Mouse (Mus musculus): ENCODE data around the gene Top1. TPM values are rescaled to one million over a fixed set of nuclear protein-coding genes. Genes with fewer than 3 reads are reported as not detected.

Top1 gene
- polyA plus RNA-seq, 1 experiment from 2014 or later, result 115 TPM

DNA sequence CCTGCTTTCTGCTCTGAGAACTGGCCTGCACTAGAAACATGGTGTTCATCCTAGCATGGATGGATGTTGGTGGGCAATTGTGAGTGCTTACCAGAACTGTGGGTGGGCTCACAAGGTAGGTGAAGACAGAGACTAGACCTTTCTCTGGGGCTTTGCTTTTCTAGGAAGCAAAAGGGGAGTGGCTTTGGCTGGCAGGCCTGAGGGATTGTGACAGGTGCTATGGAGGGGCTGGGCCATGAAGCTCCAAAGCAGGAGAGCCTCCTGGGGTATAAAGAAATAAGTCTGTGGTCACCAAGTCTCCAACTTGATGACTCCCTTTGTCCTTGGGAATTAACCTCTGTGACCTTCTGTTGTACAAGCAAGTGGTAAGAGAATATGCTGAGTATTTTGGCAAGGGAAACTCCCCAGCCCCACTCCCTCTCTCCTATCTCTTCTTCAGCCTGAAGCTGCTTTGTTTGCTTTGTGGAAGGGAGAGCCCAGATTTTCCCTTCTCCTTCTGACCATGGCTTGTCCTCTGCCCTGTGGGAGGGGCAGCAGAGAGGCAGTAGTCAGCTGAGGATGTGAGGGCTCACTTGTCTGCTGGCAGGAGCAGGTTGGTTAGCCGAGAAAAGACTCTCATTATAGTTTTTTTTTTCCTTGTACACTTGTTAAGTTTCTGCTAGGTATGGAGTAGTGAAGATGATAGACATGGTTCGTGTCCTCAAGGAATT is 94.1 kb downstream of the Top1 start:
- Histone ChIP-seq H3K4me3 (no peak overlapping the region), H3K4me1 (peaks cover 47% of the 10 kb centered on the region), H3K27ac (replicated peaks) (no peak overlapping the region), H3K36me3 (replicated peaks) (peaks cover 97% of the 10 kb centered on the region), H3K27me3 (replicated peaks; ENCODE audit: low read depth, poor library complexity, severe bottlenecking) (no peaks in the 10 kb centered on the region), H3K9me3 (no peaks in the 10 kb centered on the region)
- 66% methylated on average over 2 of the region's 2 CpGs for WGBS
- no peak for DNase-seq (ENCODE audit: low spot score)

DNA sequence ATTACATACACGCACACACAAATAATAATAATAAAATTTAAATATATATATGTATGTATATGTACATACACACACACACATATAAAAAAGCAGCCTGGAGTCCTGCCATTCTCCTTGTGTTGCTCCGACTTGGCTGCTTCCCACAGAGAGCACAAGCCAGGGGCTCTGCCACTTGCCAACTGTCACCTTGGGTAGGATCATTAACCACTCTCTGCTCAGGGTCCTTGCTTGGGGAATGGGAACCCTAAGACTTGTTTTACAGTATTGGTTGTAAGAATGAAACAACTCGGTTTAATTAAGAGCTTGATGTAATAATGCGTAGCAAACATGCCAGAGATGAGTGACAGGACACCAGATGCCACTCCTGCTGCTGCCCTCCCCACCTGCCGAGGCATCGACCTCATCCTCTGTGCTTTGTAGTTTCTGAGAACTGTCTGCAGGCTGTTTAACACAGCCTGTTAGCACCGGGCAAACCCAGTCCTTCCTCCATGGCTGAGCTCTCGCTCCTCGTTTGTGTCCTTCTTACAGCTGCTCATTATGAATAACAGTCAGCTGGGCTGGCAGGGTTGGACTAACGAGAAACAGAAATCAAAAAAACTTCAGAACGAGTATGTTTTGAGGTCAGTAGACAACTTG is 95.0 kb downstream of the Top1 start:
- Histone ChIP-seq H3K36me3 (replicated peaks) (peaks cover 97% of the 10 kb centered on the region), H3K4me1 (peaks cover 40% of the 10 kb centered on the region), H3K27me3 (replicated peaks; ENCODE audit: low read depth, poor library complexity, severe bottlenecking) (no peaks in the 10 kb centered on the region), H3K9me3 (no peaks in the 10 kb centered on the region), H3K4me3 (no peak overlapping the region), H3K27ac (replicated peaks) (no peak overlapping the region)
- DNase-seq (ENCODE audit: low spot score), result no peak
- 74% methylated on average over 11 of the region's 11 CpGs for WGBS

DNA sequence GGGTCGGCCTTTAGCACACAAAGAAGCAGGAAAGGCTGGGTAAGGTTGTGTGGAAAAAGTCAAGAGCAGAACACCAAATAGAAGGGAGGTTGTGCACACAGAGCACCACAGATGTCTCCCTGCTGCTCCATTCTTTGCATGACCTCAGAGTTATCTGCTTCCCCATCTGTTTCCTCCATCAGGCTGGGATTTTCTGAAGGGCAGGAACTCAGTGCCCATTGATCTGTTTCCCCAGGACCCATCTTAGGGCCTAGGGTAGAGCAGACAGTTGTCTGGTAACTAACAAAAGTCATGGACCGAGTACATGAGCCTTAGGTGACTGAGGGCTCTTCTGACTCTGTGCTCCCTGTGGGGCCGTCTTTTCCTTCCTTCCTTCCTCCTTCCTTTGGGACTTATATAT is 95.9 kb downstream of the Top1 start:
- Histone ChIP-seq H3K4me1 (peaks cover 34% of the 10 kb centered on the region), H3K4me3 (no peak overlapping the region), H3K36me3 (replicated peaks) (peaks cover 97% of the 10 kb centered on the region), H3K27ac (replicated peaks) (no peak overlapping the region), H3K9me3 (no peaks in the 10 kb centered on the region), H3K27me3 (replicated peaks; ENCODE audit: low read depth, poor library complexity, severe bottlenecking) (no peaks in the 10 kb centered on the region)
- DNase-seq (ENCODE audit: low spot score), result no peak
- 83% methylated on average over 3 of the region's 3 CpGs for WGBS

DNA sequence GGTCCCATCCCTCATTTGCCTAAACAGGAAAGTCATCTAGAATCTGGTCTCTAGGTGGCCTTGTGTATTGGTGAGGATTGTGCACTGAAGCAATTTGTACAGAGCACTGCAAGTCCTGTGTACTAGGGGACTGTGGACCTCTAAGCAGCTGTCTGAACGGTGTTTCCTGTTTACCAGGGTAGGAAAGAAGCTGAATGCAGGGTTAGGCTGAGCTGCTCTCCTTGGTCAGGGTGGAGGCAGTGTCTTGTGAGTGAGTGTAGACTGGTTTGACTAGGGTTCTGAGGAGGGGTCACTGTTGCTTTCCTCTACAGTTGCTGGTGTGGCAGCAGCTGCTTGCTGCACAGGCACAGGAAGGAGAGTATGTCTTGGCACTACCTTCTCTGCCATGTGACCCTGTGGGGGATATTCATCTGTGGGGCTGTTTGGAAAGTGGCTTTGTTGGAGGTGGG is 96.5 kb downstream of the Top1 start:
- DNase-seq (ENCODE audit: low spot score), result no peak

DNA sequence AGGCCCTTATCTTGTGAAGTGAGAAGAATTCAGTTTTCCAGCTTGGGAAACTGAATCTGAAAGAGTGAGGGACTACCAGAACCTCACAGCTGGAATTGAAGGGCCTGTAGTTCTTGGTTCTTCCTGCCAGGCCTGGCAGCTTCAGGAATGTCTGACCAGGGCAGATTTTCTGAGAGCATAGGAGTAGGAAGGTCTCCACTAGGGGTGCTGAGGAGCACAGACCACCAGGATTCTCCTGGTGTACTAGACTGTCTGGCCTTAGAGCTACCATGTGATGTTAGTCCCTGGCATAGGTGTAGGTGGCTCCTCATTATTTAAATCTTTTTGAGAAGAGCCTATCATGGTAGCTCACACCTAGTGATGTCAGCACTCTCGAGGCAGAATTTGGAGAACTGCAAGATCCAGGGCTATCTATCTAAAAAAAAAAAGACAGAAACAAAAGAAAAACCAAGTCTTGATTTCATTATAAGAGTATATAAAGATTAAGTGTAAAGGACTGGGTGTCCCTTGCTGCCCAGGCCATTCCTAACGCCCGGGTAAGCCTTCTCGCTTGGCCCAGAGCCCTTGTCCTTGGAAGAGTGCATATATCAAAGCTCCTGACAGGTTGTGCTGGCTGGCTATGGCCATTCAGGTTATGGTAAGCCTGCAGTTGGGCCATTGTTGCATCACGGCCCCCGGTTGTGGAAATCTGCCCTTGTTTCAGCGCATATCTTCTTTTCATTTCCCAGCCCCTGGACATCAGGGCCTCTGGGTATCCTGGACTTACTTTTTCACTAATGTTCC is 98.5 kb downstream of the Top1 start:
- H3K36me3 ChIP-seq (replicated peaks), result peaks cover 97% of the 10 kb centered on the region

More for the DNA sequence above, 96.5 kb downstream of the Top1 start:
- Histone ChIP-seq H3K4me3 (no peak overlapping the region), H3K36me3 (replicated peaks) (peaks cover 97% of the 10 kb centered on the region), H3K4me1 (peaks cover 34% of the 10 kb centered on the region), H3K27ac (replicated peaks) (no peak overlapping the region; the same call in 1 of the 2 replicates), H3K9me3 (no peaks in the 10 kb centered on the region), H3K27me3 (replicated peaks; ENCODE audit: low read depth, poor library complexity, severe bottlenecking) (no peaks in the 10 kb centered on the region)
- 78% methylated on average over 1 of the region's 1 CpGs for WGBS

DNA sequence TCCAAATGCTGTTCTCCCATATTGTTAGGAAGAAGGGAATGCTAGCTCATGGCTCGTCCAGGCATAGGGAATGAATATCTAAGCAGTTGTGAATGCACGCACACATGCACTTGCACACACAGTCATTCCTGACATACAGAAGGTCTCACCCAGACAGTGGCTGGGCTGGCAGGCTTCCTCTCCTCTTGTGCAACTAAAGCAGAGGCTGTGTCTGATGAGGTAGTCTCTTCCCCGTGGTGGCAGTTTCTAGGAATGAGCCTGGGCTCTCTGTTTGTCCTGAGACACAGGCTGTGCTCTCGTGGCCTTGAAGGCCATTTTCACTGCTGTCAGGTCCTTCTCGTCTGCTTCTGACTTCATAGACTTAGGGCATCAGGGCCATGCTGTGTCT is 99.1 kb downstream of the Top1 start:
- no peaks in the 10 kb centered on the region for H3K27me3 ChIP-seq (replicated peaks; ENCODE audit: low read depth, poor library complexity, severe bottlenecking)
- H3K4me3 ChIP-seq, result no peak overlapping the region
- H3K9me3 ChIP-seq, result no peaks in the 10 kb centered on the region
- H3K4me1 ChIP-seq, result peaks cover 16% of the 10 kb centered on the region
- H3K36me3 ChIP-seq (replicated peaks), result peaks cover 97% of the 10 kb centered on the region
- DNase-seq (ENCODE audit: low spot score), result no peak
- 91% methylated on average over 5 of the region's 5 CpGs for WGBS
- no peak overlapping the region for H3K27ac ChIP-seq (replicated peaks)

More for the DNA sequence above, 98.5 kb downstream of the Top1 start:
- peaks cover 22% of the 10 kb centered on the region for H3K4me1 ChIP-seq
- DNase-seq (ENCODE audit: low spot score), result peak; percentile 35
- H3K27ac ChIP-seq (replicated peaks), result no peak overlapping the region
- no peak overlapping the region for H3K4me3 ChIP-seq
- H3K9me3 ChIP-seq, result no peaks in the 10 kb centered on the region
- H3K27me3 ChIP-seq (replicated peaks; ENCODE audit: low read depth, poor library complexity, severe bottlenecking), result no peaks in the 10 kb centered on the region
- WGBS, result 91% methylated on average over 7 of the region's 7 CpGs

DNA sequence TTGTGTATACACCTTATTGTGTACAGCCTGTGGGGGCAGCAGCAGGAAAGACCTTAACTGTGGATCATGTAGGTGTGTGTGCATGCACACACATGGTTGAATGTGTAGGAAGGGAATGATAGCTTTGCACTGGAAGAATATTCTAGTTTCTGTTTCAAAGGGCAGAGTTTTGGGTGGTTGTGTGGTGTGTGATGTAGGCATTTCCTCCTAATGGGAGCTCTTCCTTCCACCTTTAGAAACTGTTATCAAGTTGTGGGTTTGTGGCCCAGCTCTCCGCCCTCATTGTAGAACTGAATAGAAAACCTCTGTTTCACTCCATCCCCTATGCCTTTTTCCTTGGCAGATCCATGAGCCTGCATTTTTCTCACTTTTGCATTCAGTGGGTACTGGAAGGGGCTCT is 99.8 kb downstream of the Top1 start:
- Histone ChIP-seq H3K27ac (replicated peaks) (no peak overlapping the region), H3K27me3 (replicated peaks; ENCODE audit: low read depth, poor library complexity, severe bottlenecking) (no peaks in the 10 kb centered on the region), H3K4me3 (no peak overlapping the region), H3K4me1 (peaks cover 10% of the 10 kb centered on the region), H3K9me3 (no peaks in the 10 kb centered on the region), H3K36me3 (replicated peaks) (peaks cover 97% of the 10 kb centered on the region)
- 94% methylated on average over 1 of the region's 1 CpGs for WGBS
- DNase-seq (ENCODE audit: low spot score), result no peak

DNA sequence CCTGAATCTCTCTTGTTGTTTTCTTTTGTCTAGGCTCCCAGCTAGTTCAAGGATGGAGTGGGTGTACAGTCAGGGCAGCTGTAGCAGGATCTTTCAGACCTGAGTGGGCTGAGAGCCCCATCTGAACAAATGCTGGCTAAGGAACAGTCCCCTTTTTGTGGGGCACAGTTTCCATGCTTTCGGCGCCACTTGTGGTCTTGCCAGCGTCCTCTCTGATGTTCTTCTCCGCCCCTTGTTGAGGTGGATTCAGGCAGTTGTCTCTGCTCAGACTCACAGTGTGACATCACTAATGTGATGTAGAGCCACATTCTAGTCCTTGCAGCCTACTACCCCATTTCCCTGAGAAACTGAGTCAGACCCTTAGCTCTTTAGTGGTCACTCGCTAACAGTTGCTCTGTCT is 100.9 kb downstream of the Top1 start:
- H3K36me3 ChIP-seq (replicated peaks), result peaks cover 97% of the 10 kb centered on the region
- H3K4me3 ChIP-seq, result no peak overlapping the region
- H3K4me1 ChIP-seq, result no peaks in the 10 kb centered on the region; the same call in 1 of the 2 replicates
- H3K9me3 ChIP-seq, result no peaks in the 10 kb centered on the region
- H3K27ac ChIP-seq (replicated peaks), result no peak overlapping the region
- WGBS, result 95% methylated on average over 5 of the region's 5 CpGs
- H3K27me3 ChIP-seq (replicated peaks; ENCODE audit: low read depth, poor library complexity, severe bottlenecking), result no peaks in the 10 kb centered on the region
- DNase-seq (ENCODE audit: low spot score), result no peak

DNA sequence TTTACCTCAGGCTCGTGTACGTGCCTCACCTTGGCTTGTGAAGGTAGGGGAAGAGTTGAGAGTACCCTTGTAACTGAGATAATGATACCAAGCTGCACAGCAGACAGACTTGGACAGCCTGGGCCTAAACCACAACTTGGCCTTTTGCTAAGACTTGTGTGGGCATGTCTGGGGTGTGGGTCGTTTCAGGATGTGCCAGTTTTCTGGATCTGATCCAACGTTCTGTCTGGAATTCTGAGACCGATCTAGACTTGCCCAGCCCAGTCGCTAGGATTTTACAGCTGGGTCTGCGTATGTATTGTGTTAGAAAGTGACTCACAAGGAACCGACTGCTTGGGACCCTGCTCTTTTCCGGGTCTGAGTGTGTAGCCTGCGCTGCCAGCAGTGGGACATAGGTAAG is 101.4 kb downstream of the Top1 start:
- DNase-seq (ENCODE audit: low spot score), result no peak
- no peak overlapping the region for H3K27ac ChIP-seq (replicated peaks)
- H3K9me3 ChIP-seq, result no peaks in the 10 kb centered on the region
- peaks cover 97% of the 10 kb centered on the region for H3K36me3 ChIP-seq (replicated peaks)
- 95% methylated on average over 10 of the region's 10 CpGs for WGBS
- H3K27me3 ChIP-seq (replicated peaks; ENCODE audit: low read depth, poor library complexity, severe bottlenecking), result no peaks in the 10 kb centered on the region
- H3K4me1 ChIP-seq, result no peaks in the 10 kb centered on the region; the same call in 1 of the 2 replicates
- H3K4me3 ChIP-seq, result no peak overlapping the region

DNA sequence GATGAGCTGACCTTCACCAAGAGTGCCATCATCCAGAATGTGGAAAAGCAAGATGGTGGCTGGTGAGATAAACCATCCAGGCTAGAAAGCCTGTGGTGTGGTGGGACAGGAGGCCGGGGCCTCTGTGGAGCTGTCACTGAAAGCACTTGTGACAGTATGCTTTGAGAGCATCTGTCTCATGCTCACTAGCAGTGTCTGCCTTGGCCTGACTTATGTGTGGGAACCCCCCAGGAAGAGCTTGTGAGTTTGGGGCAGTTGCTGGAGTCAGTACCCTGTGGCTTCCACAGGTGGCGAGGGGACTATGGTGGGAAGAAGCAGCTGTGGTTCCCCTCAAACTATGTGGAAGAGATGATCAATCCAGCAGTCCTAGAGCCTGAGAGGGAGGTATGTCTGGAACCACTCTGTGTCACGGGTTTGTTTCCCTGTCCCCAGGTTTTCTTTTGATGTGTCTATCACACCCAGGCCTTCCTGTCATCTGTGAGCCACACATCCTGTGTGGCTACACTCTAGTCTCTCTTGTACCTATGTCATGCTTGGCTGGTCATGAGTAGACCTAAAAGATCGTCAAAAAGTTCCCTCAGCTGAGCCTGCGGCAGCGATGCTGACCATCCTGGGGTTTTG is 111.0 kb downstream of the Top1 start:
- Histone ChIP-seq H3K4me3 (no peak overlapping the region), H3K36me3 (replicated peaks) (peaks cover 100% of the 10 kb centered on the region), H3K4me1 (no peaks in the 10 kb centered on the region), H3K27ac (replicated peaks) (no peak overlapping the region), H3K9me3 (no peaks in the 10 kb centered on the region), H3K27me3 (replicated peaks; ENCODE audit: low read depth, poor library complexity, severe bottlenecking) (no peaks in the 10 kb centered on the region)
- DNase-seq (ENCODE audit: low spot score), result no peak
- WGBS, result 88% methylated on average over 6 of the region's 6 CpGs

- no peaks in the 10 kb centered on the region for H3K9me3 ChIP-seq
- H3K36me3 ChIP-seq (replicated peaks), result peaks cover 100% of the 10 kb centered on the region
- no peak overlapping the region for H3K27ac ChIP-seq (replicated peaks)
- H3K27me3 ChIP-seq (replicated peaks; ENCODE audit: low read depth, poor library complexity, severe bottlenecking), result no peaks in the 10 kb centered on the region
- H3K4me3 ChIP-seq, result no peak overlapping the region
- DNase-seq (ENCODE audit: low spot score), result peak; percentile 26
- 90% methylated on average over 9 of the region's 9 CpGs for WGBS
- no peaks in the 10 kb centered on the region for H3K4me1 ChIP-seq
Observed at GRCm38 (mm10) chr2:160760433-160761184, 114.9 kb downstream of the Top1 start.

GRCm38 (mm10) chr2:160763816-160764215 is 118.1 kb downstream of the Top1 start:
- no peak for DNase-seq (ENCODE audit: low spot score)
- no peaks in the 10 kb centered on the region for H3K9me3 ChIP-seq
- WGBS, result 89% methylated on average over 3 of the region's 3 CpGs
- no peak overlapping the region for H3K27ac ChIP-seq (replicated peaks)
- no peak overlapping the region for H3K4me3 ChIP-seq
- no peaks in the 10 kb centered on the region for H3K27me3 ChIP-seq (replicated peaks; ENCODE audit: low read depth, poor library complexity, severe bottlenecking)
- peaks cover 96% of the 10 kb centered on the region for H3K36me3 ChIP-seq (replicated peaks)
- no peaks in the 10 kb centered on the region for H3K4me1 ChIP-seq

Measured in embryonic facial prominence, embryonic 10.5 days (tissue).